Mouse (Mus musculus): Measurements from ENCODE around the gene Eif4h. TPM values are rescaled to one million over a fixed set of nuclear protein-coding genes. Genes with fewer than 3 reads are reported as not detected.
A peak's percentile ranks its signal among the peaks of the same experiment; 100 is the strongest.

The Eif4h gene
- polyA plus RNA-seq, 1 experiment from 2014 or later = 479 TPM

DNA sequence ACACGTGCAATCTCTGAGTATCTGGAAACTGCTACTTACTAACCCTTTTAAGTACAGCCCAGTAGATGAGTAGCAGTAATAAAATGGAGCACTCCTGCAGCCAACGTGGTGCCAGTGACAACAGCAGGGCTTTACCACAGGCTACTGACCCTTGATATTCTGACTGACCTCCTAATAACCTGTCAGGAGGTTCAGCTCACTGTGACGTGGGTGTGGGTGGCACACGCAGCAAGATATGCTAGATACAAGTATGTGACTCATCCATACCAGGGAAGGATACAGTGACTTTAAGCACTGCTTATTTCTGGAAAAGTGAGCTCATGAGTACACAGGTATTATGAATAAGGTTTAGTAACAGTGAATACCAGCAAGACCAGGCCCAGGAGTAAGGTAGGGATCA is 9.8 kb downstream of the Eif4h start:
- H3K36me3 ChIP-seq (replicated peaks; ENCODE audit: control insufficient read depth, insufficient read depth, low read depth, low read length) = peaks cover 6% of the 10 kb centered on the region
- H3K27me3 ChIP-seq (ENCODE audit: control insufficient read depth, insufficient read depth, low read length) = no peaks in the 10 kb centered on the region
- H3K4me3 ChIP-seq (ENCODE audit: low read depth, low read length) = no peak overlapping the region
- 87% methylated on average over 4 of the region's 4 CpGs for WGBS
- ATAC-seq (replicated peaks; ENCODE audit: insufficient number of reproducible peaks, low FRiP score, low TSS enrichment, low read depth) = no peak
- no peaks in the 10 kb centered on the region for H3K4me1 ChIP-seq (ENCODE audit: control insufficient read depth, insufficient read depth, low read length)
- H3K9ac ChIP-seq (replicated peaks; ENCODE audit: low read length) = no peak overlapping the region
- H3K4me2 ChIP-seq (ENCODE audit: low read depth, low read length) = no peak overlapping the region
- H3K9me3 ChIP-seq (replicated peaks; ENCODE audit: control insufficient read depth, low read length) = no peaks in the 10 kb centered on the region
- DNase-seq (ENCODE audit: low spot score) = no peak
- no peak overlapping the region for H3K27ac ChIP-seq (replicated peaks; ENCODE audit: low read depth, low read length)

DNA sequence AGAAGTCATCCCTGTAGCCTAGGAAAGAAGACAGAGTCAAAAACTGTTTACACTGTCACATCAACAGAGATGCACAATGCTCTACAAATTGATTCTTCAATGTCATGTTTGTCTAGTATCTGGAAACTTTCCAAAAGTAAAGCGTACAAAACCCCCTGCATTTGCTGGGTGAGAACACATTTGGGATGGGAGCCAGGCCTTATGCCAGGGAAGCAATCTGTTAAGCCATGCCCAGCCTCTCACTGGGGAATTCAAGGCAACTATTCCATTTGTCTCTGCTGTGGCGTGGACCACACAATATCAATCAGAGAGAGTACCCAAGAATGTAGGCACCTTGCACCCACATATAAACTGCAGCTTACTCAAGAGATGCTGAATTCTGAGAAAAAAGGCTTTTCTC is 17.2 kb downstream of the Eif4h start:
- H3K9me3 ChIP-seq (replicated peaks; ENCODE audit: control insufficient read depth, low read length) = no peaks in the 10 kb centered on the region
- no peak overlapping the region for H3K4me2 ChIP-seq (ENCODE audit: low read depth, low read length)
- no peak overlapping the region for H3K4me3 ChIP-seq (ENCODE audit: low read depth, low read length)
- DNase-seq (ENCODE audit: low spot score) = no peak
- 92% methylated on average over 2 of the region's 2 CpGs for WGBS
- H3K4me1 ChIP-seq (ENCODE audit: control insufficient read depth, insufficient read depth, low read length) = no peaks in the 10 kb centered on the region
- H3K27ac ChIP-seq (replicated peaks; ENCODE audit: low read depth, low read length) = no peak overlapping the region
- H3K9ac ChIP-seq (replicated peaks; ENCODE audit: low read length) = no peak overlapping the region
- H3K36me3 ChIP-seq (replicated peaks; ENCODE audit: control insufficient read depth, insufficient read depth, low read depth, low read length) = peaks cover 42% of the 10 kb centered on the region
- no peaks in the 10 kb centered on the region for H3K27me3 ChIP-seq (ENCODE audit: control insufficient read depth, insufficient read depth, low read length)
- no peak for ATAC-seq (replicated peaks; ENCODE audit: insufficient number of reproducible peaks, low FRiP score, low TSS enrichment, low read depth)

GRCm38 (mm10) chr5:134621099-134621640 is 18.1 kb downstream of the Eif4h start:
- H3K9ac ChIP-seq (replicated peaks; ENCODE audit: low read length) = no peak overlapping the region
- no peaks in the 10 kb centered on the region for H3K4me1 ChIP-seq (ENCODE audit: control insufficient read depth, insufficient read depth, low read length)
- no peak overlapping the region for H3K4me3 ChIP-seq (ENCODE audit: low read depth, low read length)
- H3K9me3 ChIP-seq (replicated peaks; ENCODE audit: control insufficient read depth, low read length) = no peaks in the 10 kb centered on the region
- 93% methylated on average over 16 of the region's 16 CpGs for WGBS
- no peaks in the 10 kb centered on the region for H3K27me3 ChIP-seq (ENCODE audit: control insufficient read depth, insufficient read depth, low read length)
- ATAC-seq (replicated peaks; ENCODE audit: insufficient number of reproducible peaks, low FRiP score, low TSS enrichment, low read depth) = no peak
- peaks cover 42% of the 10 kb centered on the region for H3K36me3 ChIP-seq (replicated peaks; ENCODE audit: control insufficient read depth, insufficient read depth, low read depth, low read length)
- H3K27ac ChIP-seq (replicated peaks; ENCODE audit: low read depth, low read length) = no peak overlapping the region
- H3K4me2 ChIP-seq (ENCODE audit: low read depth, low read length) = no peak overlapping the region
- no peak for DNase-seq (ENCODE audit: low spot score)

DNA sequence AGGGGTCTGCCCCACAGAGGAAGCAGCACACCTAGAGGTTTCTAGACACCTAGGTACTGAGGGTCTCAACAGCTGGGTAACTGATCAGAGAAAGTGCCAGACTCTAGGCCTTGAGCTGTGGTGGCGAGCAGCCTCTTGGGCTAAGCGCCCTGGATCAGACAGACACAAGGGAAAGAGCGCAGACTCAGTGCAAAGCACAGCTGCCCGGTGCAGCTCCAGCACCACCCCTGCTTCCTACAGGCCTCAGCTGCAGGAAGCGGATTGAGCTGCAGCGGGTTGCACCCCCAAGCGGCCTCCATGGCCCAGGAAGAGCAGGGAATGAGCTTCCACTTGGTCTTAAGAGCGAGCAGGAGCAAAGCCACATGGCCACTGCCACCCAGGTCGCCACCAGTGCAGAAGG is 18.8 kb downstream of the Eif4h start:
- no peak overlapping the region for H3K4me3 ChIP-seq (ENCODE audit: low read depth, low read length)
- 96% methylated on average over 9 of the region's 9 CpGs for WGBS
- H3K9ac ChIP-seq (replicated peaks; ENCODE audit: low read length) = no peak overlapping the region
- H3K27ac ChIP-seq (replicated peaks; ENCODE audit: low read depth, low read length) = no peak overlapping the region
- H3K4me2 ChIP-seq (ENCODE audit: low read depth, low read length) = no peak overlapping the region
- ATAC-seq (replicated peaks; ENCODE audit: insufficient number of reproducible peaks, low FRiP score, low TSS enrichment, low read depth) (no peak), DNase-seq (ENCODE audit: low spot score) (no peak)
- H3K27me3 ChIP-seq (ENCODE audit: control insufficient read depth, insufficient read depth, low read length) = no peaks in the 10 kb centered on the region
- H3K36me3 ChIP-seq (replicated peaks; ENCODE audit: control insufficient read depth, insufficient read depth, low read depth, low read length) = peaks cover 38% of the 10 kb centered on the region
- H3K4me1 ChIP-seq (ENCODE audit: control insufficient read depth, insufficient read depth, low read length) = no peaks in the 10 kb centered on the region
- H3K9me3 ChIP-seq (replicated peaks; ENCODE audit: control insufficient read depth, low read length) = no peaks in the 10 kb centered on the region

DNA sequence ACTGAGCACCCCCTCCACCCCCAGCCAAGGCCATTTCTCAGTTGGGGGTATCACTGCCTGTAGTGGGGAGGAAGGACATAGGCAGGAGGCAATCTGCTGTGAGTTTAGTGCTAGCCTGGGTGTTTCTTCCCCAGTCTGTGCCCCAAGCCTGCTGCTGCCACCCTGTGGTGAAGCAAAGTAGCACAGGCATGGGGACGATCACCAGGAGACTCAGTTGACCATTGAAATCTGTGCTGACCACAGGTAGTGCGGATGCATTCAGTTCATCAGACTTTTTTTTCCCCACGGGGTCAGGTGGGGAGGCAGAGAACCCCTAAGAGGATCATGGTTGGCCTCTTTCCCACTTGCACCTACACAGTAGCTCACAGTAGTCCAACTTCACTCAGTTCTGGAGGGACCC is 22.2 kb downstream of the Eif4h start:
- Histone ChIP-seq H3K27me3 (ENCODE audit: control insufficient read depth, insufficient read depth, low read length) (no peaks in the 10 kb centered on the region), H3K36me3 (replicated peaks; ENCODE audit: control insufficient read depth, insufficient read depth, low read depth, low read length) (peaks cover 20% of the 10 kb centered on the region), H3K9ac (replicated peaks; ENCODE audit: low read length) (no peak overlapping the region), H3K27ac (replicated peaks; ENCODE audit: low read depth, low read length) (no peak overlapping the region), H3K4me3 (ENCODE audit: low read depth, low read length) (no peak overlapping the region), H3K4me2 (ENCODE audit: low read depth, low read length) (no peak overlapping the region), H3K9me3 (replicated peaks; ENCODE audit: control insufficient read depth, low read length) (no peaks in the 10 kb centered on the region), H3K4me1 (ENCODE audit: control insufficient read depth, insufficient read depth, low read length) (no peaks in the 10 kb centered on the region)
- peak; percentile 17; the same call in 1 of the 2 replicates for ATAC-seq (replicated peaks; ENCODE audit: insufficient number of reproducible peaks, low FRiP score, low TSS enrichment, low read depth)
- DNase-seq (ENCODE audit: low spot score) = peak; percentile 51
- WGBS = 53% methylated on average over 3 of the region's 3 CpGs

DNA sequence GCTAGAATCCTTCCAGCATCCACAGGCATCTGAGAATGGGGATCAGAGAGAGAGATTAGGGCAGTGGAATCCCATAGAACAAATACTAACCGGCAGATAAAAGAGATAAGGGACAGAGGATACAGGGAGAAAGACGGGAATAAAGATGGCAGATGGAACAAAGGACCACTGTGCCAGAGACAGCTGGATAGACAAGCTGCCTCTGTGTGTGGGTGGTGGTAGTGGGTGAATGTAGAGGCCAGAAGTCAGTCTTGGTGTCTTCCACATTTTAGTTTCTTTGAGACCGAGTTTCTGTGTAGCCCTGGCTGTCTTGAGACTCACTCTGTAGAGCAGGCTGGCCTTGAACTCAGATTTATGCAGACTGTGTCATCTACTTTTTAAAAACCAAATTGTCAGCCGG is 23.5 kb downstream of the Eif4h start:
- WGBS = 67% methylated on average over 4 of the region's 4 CpGs
- no peak for ATAC-seq (replicated peaks; ENCODE audit: insufficient number of reproducible peaks, low FRiP score, low TSS enrichment, low read depth)

GRCm38 (mm10) chr5:134615380-134615779 is 23.9 kb downstream of the Eif4h start:
- ATAC-seq (replicated peaks; ENCODE audit: insufficient number of reproducible peaks, low FRiP score, low TSS enrichment, low read depth) (no peak), DNase-seq (ENCODE audit: low spot score) (no peak)
- H3K4me3 ChIP-seq (ENCODE audit: low read depth, low read length) = no peak overlapping the region
- H3K9me3 ChIP-seq (replicated peaks; ENCODE audit: control insufficient read depth, low read length) = no peaks in the 10 kb centered on the region
- peaks cover 8% of the 10 kb centered on the region for H3K36me3 ChIP-seq (replicated peaks; ENCODE audit: control insufficient read depth, insufficient read depth, low read depth, low read length)
- 88% methylated on average over 8 of the region's 8 CpGs for WGBS
- H3K4me2 ChIP-seq (ENCODE audit: low read depth, low read length) = no peak overlapping the region
- H3K27ac ChIP-seq (replicated peaks; ENCODE audit: low read depth, low read length) = no peak overlapping the region
- H3K27me3 ChIP-seq (ENCODE audit: control insufficient read depth, insufficient read depth, low read length) = no peaks in the 10 kb centered on the region
- H3K4me1 ChIP-seq (ENCODE audit: control insufficient read depth, insufficient read depth, low read length) = no peaks in the 10 kb centered on the region
- no peak overlapping the region for H3K9ac ChIP-seq (replicated peaks; ENCODE audit: low read length)

More for the DNA sequence above, 23.5 kb downstream of the Eif4h start:
- Histone ChIP-seq H3K4me1 (ENCODE audit: control insufficient read depth, insufficient read depth, low read length) (no peaks in the 10 kb centered on the region), H3K4me3 (ENCODE audit: low read depth, low read length) (no peak overlapping the region), H3K9me3 (replicated peaks; ENCODE audit: control insufficient read depth, low read length) (no peaks in the 10 kb centered on the region), H3K4me2 (ENCODE audit: low read depth, low read length) (no peak overlapping the region), H3K9ac (replicated peaks; ENCODE audit: low read length) (no peak overlapping the region), H3K36me3 (replicated peaks; ENCODE audit: control insufficient read depth, insufficient read depth, low read depth, low read length) (peaks cover 12% of the 10 kb centered on the region), H3K27me3 (ENCODE audit: control insufficient read depth, insufficient read depth, low read length) (no peaks in the 10 kb centered on the region), H3K27ac (replicated peaks; ENCODE audit: low read depth, low read length) (no peak overlapping the region)
- DNase-seq (ENCODE audit: low spot score) = no peak

- Histone ChIP-seq H3K27ac (replicated peaks; ENCODE audit: low read depth, low read length) (no peak within 1 kb of the TSS), H3K36me3 (replicated peaks; ENCODE audit: control insufficient read depth, insufficient read depth, low read depth, low read length) (peaks cover 4% of the 10 kb centered on the region), H3K4me1 (ENCODE audit: control insufficient read depth, insufficient read depth, low read length) (no peaks in the 10 kb centered on the region), H3K9ac (replicated peaks; ENCODE audit: low read length) (no peak within 1 kb of the TSS), H3K4me3 (ENCODE audit: low read depth, low read length) (no peak within 1 kb of the TSS), H3K9me3 (replicated peaks; ENCODE audit: control insufficient read depth, low read length) (no peaks in the 10 kb centered on the region), H3K4me2 (ENCODE audit: low read depth, low read length) (no peak within 1 kb of the TSS), H3K27me3 (ENCODE audit: control insufficient read depth, insufficient read depth, low read length) (no peaks in the 10 kb centered on the region)
- DNase-seq (ENCODE audit: low spot score) = no peak
- WGBS = 86% methylated on average over 7 of the region's 7 CpGs
- no peak for ATAC-seq (replicated peaks; ENCODE audit: insufficient number of reproducible peaks, low FRiP score, low TSS enrichment, low read depth)
Observed at GRCm38 (mm10) chr5:134614802-134615201, 24.5 kb downstream of the Eif4h start, which contains the start of gene Lat2. TSS of gene Lat2 (minus strand) at chr5:134615025.

Measured in embryonic facial prominence, embryonic 11.5 days (tissue).